Mouse (Mus musculus): Measurements from ENCODE around the gene Trappc1. TPM values are rescaled to one million over a fixed set of nuclear protein-coding genes. Genes with fewer than 3 reads are reported as not detected.
A peak's percentile ranks its signal among the peaks of the same experiment; 100 is the strongest.

Trappc1 gene
- polyA plus RNA-seq (2011; ENCODE audit: insufficient read depth, insufficient read length, low read depth, missing spikeins), result 89.1 and 96.0 TPM in 2 replicates

DNA sequence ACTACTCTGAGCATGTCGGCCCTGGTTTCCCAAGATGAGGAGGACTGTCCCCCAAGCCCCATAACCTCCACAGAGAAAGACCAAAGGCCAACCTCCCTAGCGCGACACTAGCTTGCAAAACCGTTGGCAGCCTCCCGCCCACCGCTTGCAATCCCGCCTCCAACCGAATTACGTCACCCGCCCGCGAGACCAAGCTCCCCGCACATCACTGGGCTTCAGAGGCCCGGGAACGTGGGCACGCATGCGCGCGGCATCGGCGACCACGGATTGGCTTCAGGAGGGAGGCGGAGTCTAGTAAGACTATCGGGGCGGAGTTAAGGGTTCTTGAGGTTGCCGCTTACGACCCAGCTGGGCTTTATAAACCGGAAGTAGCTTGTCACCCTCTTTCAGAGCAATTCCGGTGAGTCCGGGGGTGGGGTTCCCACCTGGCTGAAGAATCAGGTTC lies at the start of gene Trappc1, which contains the start of gene Cntrob:
Gene Trappc1, plus strand, starts transcription at position 314 of the 445 bp plus-strand sequence.
Gene Cntrob, minus strand, starts transcription at position 109 of the 445 bp plus-strand sequence.
- H3K36me3 ChIP-seq (ENCODE audit: control insufficient read depth, insufficient read depth, low read length, poor library complexity, severe bottlenecking), result peaks cover 6% of the 10 kb centered on the region; the same call in 1 of the 2 replicates
- peak within 1 kb of the TSS; percentile 83 for H3K9ac ChIP-seq (ENCODE audit: low read depth, poor library complexity, severe bottlenecking)
- H3K27ac ChIP-seq (ENCODE audit: insufficient read depth, low read length), result peak within 1 kb of the TSS; percentile 28
- H3K4me1 ChIP-seq (ENCODE audit: control insufficient read depth, insufficient read depth, low read length), result no peaks in the 10 kb centered on the region
- TF ChIP-seq POLR2A (IDR thresholded peaks at IDR 0.05; ENCODE audit: insufficient read depth, low read length) (peak; percentile 96), CTCF (IDR thresholded peaks at IDR 0.05; ENCODE audit: low read depth, low read length) (no peak), EP300 (IDR thresholded peaks at IDR 0.05; ENCODE audit: insufficient read depth, low read depth, low read length) (no peak)
- peaks cover 9% of the 10 kb centered on the region for H3K27me3 ChIP-seq (ENCODE audit: control insufficient read depth, insufficient read depth, low read length, poor library complexity, severe bottlenecking)
- no peaks in the 10 kb centered on the region for H3K9me3 ChIP-seq (replicated peaks; ENCODE audit: control insufficient read depth, insufficient read depth, low read length, poor library complexity, severe bottlenecking)
- peak within 1 kb of the TSS; percentile 77 for H3K4me3 ChIP-seq (ENCODE audit: low read depth, low read length)

DNA sequence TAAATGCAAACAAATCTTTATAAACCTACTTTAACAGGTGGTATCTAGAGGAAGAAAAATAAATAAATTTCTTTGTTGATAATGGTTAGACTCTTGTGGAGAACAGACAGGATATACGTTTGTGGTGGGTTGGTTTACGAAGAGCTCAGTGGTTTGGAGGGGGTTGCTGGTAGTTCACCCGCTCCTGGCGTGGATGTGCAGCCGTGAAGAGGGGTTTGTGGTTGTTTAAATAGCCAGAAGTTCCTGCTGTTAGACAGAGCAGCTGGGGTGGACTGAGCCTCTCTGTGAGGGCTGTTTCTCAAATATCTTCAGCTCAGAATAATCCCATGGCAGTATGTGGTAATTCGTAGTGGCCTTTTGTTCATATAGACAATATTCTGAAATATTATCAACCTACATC lies 48.1 kb upstream of the Trappc1 start:
- H3K9me3 ChIP-seq (replicated peaks; ENCODE audit: control insufficient read depth, insufficient read depth, low read length, poor library complexity, severe bottlenecking), result no peaks in the 10 kb centered on the region
- no peak overlapping the region for H3K9ac ChIP-seq (ENCODE audit: low read depth, poor library complexity, severe bottlenecking)
- H3K4me3 ChIP-seq (ENCODE audit: low read depth, low read length), result no peak overlapping the region
- no peaks in the 10 kb centered on the region for H3K36me3 ChIP-seq (ENCODE audit: control insufficient read depth, insufficient read depth, low read length, poor library complexity, severe bottlenecking)
- H3K27me3 ChIP-seq (ENCODE audit: control insufficient read depth, insufficient read depth, low read length, poor library complexity, severe bottlenecking), result no peaks in the 10 kb centered on the region
- H3K27ac ChIP-seq (ENCODE audit: insufficient read depth, low read length), result no peak overlapping the region
- no peak for TF ChIP-seq POLR2A (IDR thresholded peaks at IDR 0.05; ENCODE audit: insufficient read depth, low read length)
- no peak for TF ChIP-seq CTCF (IDR thresholded peaks at IDR 0.05; ENCODE audit: low read depth, low read length)
- TF ChIP-seq EP300 (IDR thresholded peaks at IDR 0.05; ENCODE audit: insufficient read depth, low read depth, low read length), result no peak
- H3K4me1 ChIP-seq (ENCODE audit: control insufficient read depth, insufficient read depth, low read length), result no peaks in the 10 kb centered on the region

GRCm38 (mm10) chr11:69276081-69276480 lies 47.7 kb upstream of the Trappc1 start:
- H3K4me1 ChIP-seq (ENCODE audit: control insufficient read depth, insufficient read depth, low read length), result no peaks in the 10 kb centered on the region
- no peaks in the 10 kb centered on the region for H3K36me3 ChIP-seq (ENCODE audit: control insufficient read depth, insufficient read depth, low read length, poor library complexity, severe bottlenecking)
- no peaks in the 10 kb centered on the region for H3K27me3 ChIP-seq (ENCODE audit: control insufficient read depth, insufficient read depth, low read length, poor library complexity, severe bottlenecking)
- TF ChIP-seq CTCF (IDR thresholded peaks at IDR 0.05; ENCODE audit: low read depth, low read length), result no peak
- no peak for TF ChIP-seq POLR2A (IDR thresholded peaks at IDR 0.05; ENCODE audit: insufficient read depth, low read length)
- no peak for TF ChIP-seq EP300 (IDR thresholded peaks at IDR 0.05; ENCODE audit: insufficient read depth, low read depth, low read length)
- no peaks in the 10 kb centered on the region for H3K9me3 ChIP-seq (replicated peaks; ENCODE audit: control insufficient read depth, insufficient read depth, low read length, poor library complexity, severe bottlenecking)
- H3K27ac ChIP-seq (ENCODE audit: insufficient read depth, low read length), result no peak overlapping the region
- H3K9ac ChIP-seq (ENCODE audit: low read depth, poor library complexity, severe bottlenecking), result no peak overlapping the region
- H3K4me3 ChIP-seq (ENCODE audit: low read depth, low read length), result no peak overlapping the region

- Histone ChIP-seq H3K9me3 (replicated peaks; ENCODE audit: control insufficient read depth, insufficient read depth, low read length, poor library complexity, severe bottlenecking) (no peaks in the 10 kb centered on the region), H3K4me3 (ENCODE audit: low read depth, low read length) (no peak overlapping the region), H3K36me3 (ENCODE audit: control insufficient read depth, insufficient read depth, low read length, poor library complexity, severe bottlenecking) (no peaks in the 10 kb centered on the region), H3K27ac (ENCODE audit: insufficient read depth, low read length) (no peak overlapping the region), H3K27me3 (ENCODE audit: control insufficient read depth, insufficient read depth, low read length, poor library complexity, severe bottlenecking) (0 out of 2 replicates have a peak, but pooled peaks cover under 1% of the 10 kb centered on the region), H3K9ac (ENCODE audit: low read depth, poor library complexity, severe bottlenecking) (no peak overlapping the region), H3K4me1 (ENCODE audit: control insufficient read depth, insufficient read depth, low read length) (no peaks in the 10 kb centered on the region)
- no peak for TF ChIP-seq CTCF (IDR thresholded peaks at IDR 0.05; ENCODE audit: low read depth, low read length)
- no peak for TF ChIP-seq POLR2A (IDR thresholded peaks at IDR 0.05; ENCODE audit: insufficient read depth, low read length)
- TF ChIP-seq EP300 (IDR thresholded peaks at IDR 0.05; ENCODE audit: insufficient read depth, low read depth, low read length), result no peak
Measured at GRCm38 (mm10) chr11:69277267-69277666, 46.5 kb upstream of the Trappc1 start.

DNA sequence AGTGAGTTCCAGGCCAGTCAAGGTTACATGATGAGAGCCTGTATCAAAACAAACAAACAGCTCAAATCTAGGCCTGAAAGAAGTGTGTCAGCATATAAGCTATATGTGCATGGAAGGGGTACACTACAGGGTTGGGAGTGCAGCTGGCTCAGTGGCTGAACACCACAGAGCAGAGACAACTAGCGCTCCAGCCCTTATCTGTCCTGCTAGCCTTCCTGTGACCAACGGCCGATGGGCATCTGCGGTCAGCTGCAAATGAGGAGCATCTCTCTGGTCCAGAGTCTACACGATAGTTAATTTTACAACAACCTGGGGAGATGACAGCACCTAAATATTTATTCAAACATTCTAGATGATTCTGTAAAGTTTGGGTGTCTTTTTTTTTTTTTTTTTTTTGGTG lies 32.7 kb upstream of the Trappc1 start:
- Histone ChIP-seq H3K27me3 (ENCODE audit: control insufficient read depth, insufficient read depth, low read length, poor library complexity, severe bottlenecking) (no peaks in the 10 kb centered on the region), H3K9me3 (replicated peaks; ENCODE audit: control insufficient read depth, insufficient read depth, low read length, poor library complexity, severe bottlenecking) (no peaks in the 10 kb centered on the region), H3K4me3 (ENCODE audit: low read depth, low read length) (no peak overlapping the region), H3K4me1 (ENCODE audit: control insufficient read depth, insufficient read depth, low read length) (no peaks in the 10 kb centered on the region), H3K9ac (ENCODE audit: low read depth, poor library complexity, severe bottlenecking) (no peak overlapping the region), H3K27ac (ENCODE audit: insufficient read depth, low read length) (no peak overlapping the region), H3K36me3 (ENCODE audit: control insufficient read depth, insufficient read depth, low read length, poor library complexity, severe bottlenecking) (no peaks in the 10 kb centered on the region)
- TF ChIP-seq EP300 (IDR thresholded peaks at IDR 0.05; ENCODE audit: insufficient read depth, low read depth, low read length) (no peak), CTCF (IDR thresholded peaks at IDR 0.05; ENCODE audit: low read depth, low read length) (no peak), POLR2A (IDR thresholded peaks at IDR 0.05; ENCODE audit: insufficient read depth, low read length) (no peak)

DNA sequence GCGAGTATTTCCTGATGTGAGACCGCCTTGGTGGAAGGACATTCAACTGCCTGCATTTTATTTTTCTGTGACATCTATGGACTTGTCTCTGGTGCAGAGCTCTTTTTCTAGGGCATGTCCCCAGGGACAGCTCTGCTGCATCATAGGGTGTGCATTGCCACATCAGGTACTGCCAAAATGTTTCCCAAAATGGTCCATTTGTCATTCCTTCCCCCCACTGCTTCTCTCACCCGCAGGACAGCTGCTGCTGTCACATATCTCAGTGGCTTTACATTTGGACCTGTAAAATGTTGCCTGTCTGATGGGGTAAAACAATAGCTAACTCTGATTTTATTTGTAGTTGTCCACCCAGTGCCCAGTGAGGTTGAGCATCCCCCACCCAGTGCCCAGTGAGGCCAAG lies 28.5 kb upstream of the Trappc1 start:
- 0 out of 2 replicates have a peak, but pooled peaks cover 4% of the 10 kb centered on the region for H3K36me3 ChIP-seq (ENCODE audit: control insufficient read depth, insufficient read depth, low read length, poor library complexity, severe bottlenecking)
- no peaks in the 10 kb centered on the region for H3K27me3 ChIP-seq (ENCODE audit: control insufficient read depth, insufficient read depth, low read length, poor library complexity, severe bottlenecking)
- H3K27ac ChIP-seq (ENCODE audit: insufficient read depth, low read length), result no peak overlapping the region
- H3K4me3 ChIP-seq (ENCODE audit: low read depth, low read length), result no peak overlapping the region
- H3K9ac ChIP-seq (ENCODE audit: low read depth, poor library complexity, severe bottlenecking), result no peak overlapping the region
- no peaks in the 10 kb centered on the region for H3K4me1 ChIP-seq (ENCODE audit: control insufficient read depth, insufficient read depth, low read length)
- no peak for TF ChIP-seq EP300 (IDR thresholded peaks at IDR 0.05; ENCODE audit: insufficient read depth, low read depth, low read length)
- TF ChIP-seq POLR2A (IDR thresholded peaks at IDR 0.05; ENCODE audit: insufficient read depth, low read length), result no peak
- no peak for TF ChIP-seq CTCF (IDR thresholded peaks at IDR 0.05; ENCODE audit: low read depth, low read length)
- no peaks in the 10 kb centered on the region for H3K9me3 ChIP-seq (replicated peaks; ENCODE audit: control insufficient read depth, insufficient read depth, low read length, poor library complexity, severe bottlenecking)
